Mouse (Mus musculus): ENCODE measurements around the gene Gtf2h1. TPM values are rescaled to one million over a fixed set of nuclear protein-coding genes. Genes with fewer than 3 reads are reported as not detected.

Gene Gtf2h1
- polyA plus RNA-seq, 2 experiments: 13.4 to 27.8 TPM

DNA sequence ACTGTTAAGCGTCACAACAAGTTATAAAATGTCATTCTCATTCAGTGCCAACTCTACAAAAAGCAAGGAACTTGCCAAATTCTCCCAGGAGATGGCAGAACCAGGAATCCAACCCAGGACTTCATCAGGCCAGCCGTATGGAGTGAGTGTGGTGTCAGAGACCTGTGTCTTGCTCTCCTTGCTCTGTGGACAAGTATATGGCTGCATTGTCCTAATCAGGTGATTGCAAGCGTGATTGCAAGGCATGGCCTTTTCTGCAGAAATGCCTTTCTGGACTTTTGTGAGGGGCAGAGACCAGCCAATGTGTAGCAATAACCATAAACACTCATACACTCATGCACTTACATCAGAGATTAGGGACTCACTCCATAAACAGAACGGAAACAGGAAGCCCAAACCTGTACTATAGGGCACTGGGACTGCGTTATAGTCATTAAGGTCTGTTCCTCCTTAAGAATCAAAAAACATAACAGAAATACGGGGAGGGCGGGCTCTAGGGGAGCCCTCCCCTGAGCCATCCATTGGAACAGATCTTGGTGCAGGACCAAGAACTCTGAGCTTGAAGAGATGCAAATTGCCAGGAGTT, 37.9 kb downstream of the Gtf2h1 start:
- 49% methylated on average over 7 of the region's 7 CpGs for WGBS (ENCODE audit: insufficient replicate concordance)
- Histone ChIP-seq H3K4me2 (ENCODE audit: low read depth) (no peak overlapping the region), H3K9ac (replicated peaks) (no peak overlapping the region), H3K9me3 (ENCODE audit: control insufficient read depth, low read length) (no peaks in the 10 kb centered on the region), H3K4me3 (ENCODE audit: insufficient read depth in 1 of 2, low read depth in 2 of 2, low read length in 2 of 2) (no peak overlapping the region), H3K27me3 (ENCODE audit: control insufficient read depth, insufficient read depth, low read length) (no peaks in the 10 kb centered on the region), H3K36me3 (replicated peaks; ENCODE audit: control insufficient read depth, insufficient read depth, low read depth) (no peaks in the 10 kb centered on the region), H3K27ac (no peak overlapping the region), H3K4me1 (replicated peaks; ENCODE audit: control insufficient read depth in 2 of 2, insufficient read depth in 2 of 2, low read length in 1 of 2) (peaks cover 16 to 48% of the 10 kb centered on the region in 2 experiments)
- TF ChIP-seq CTCF (IDR thresholded peaks at IDR 0.05; ENCODE audit: low read depth): no peak
- TF ChIP-seq EP300 (IDR thresholded peaks at IDR 0.05; ENCODE audit: low read depth): no peak
- DNase-seq (ENCODE audit: low read depth in 3 of 3, low spot score in 3 of 3) (no peak), ATAC-seq (ENCODE audit: insufficient read depth) (no peak)

DNA sequence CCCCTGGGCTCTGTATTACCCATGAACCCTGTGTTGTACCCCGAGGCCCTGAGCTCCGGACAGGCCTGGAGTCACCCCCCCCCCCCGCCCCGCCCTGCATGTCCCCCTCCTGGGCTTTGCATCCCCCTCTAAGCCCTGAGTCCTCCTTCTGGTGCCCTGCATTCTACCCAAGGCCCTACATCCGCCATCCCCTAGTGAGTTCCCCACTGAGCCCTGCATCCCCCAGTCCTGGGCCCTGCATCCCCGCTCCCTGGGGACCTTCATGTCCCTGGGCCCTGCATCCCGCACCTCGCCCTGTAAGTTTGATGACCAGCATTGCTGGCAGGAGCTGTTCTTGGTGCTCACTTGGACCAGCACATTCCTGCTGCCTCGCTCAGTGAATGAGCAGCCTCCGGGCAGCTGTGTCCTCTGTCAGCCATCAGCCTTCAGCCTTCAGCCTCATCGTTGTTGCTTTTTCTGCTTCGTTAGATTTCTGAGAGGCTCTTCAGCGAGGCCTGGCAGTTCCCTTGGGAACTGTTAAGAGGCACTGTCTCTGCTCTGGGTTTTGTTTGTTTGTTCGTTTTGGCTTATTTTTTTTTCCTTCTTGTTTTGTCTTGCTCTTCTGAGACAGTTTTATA, 39.2 kb downstream of the Gtf2h1 start:
- TF ChIP-seq CTCF (IDR thresholded peaks at IDR 0.05; ENCODE audit: low read depth): no peak
- WGBS (ENCODE audit: insufficient replicate concordance): 72% methylated on average over 13 of the region's 14 CpGs

DNA sequence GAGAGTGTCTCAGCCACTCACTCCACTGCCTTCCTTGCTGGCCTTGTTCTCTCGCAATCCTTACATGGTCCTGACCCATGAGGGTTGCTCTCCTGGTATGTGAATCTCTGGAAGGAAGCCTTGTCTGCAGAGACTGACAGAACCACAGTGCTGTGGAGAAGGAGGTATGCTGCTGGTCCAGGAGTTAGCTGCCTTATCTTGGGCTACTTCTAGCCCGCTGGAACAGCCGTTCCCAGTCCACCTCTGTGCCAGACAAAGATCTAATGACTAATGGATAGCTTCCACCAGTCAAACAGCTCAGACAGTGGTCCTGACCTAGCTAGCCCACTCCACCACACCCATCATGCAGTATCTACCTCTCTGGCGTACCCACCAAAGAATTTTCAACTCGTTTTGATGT, 40.5 kb downstream of the Gtf2h1 start:
- no peak for DNase-seq (ENCODE audit: low read depth in 3 of 3, low spot score in 3 of 3)
- H3K4me1 ChIP-seq (replicated peaks; ENCODE audit: control insufficient read depth in 2 of 2, insufficient read depth in 2 of 2, low read length in 1 of 2): peaks cover 15 to 55% of the 10 kb centered on the region in 2 experiments
- 57% methylated on average over 5 of the region's 5 CpGs for WGBS (ENCODE audit: insufficient replicate concordance)
- H3K27me3 ChIP-seq (ENCODE audit: control insufficient read depth, insufficient read depth, low read length): no peaks in the 10 kb centered on the region
- TF ChIP-seq EP300 (IDR thresholded peaks at IDR 0.05; ENCODE audit: low read depth): no peak
- no peak for ATAC-seq (ENCODE audit: insufficient read depth)
- H3K36me3 ChIP-seq (replicated peaks; ENCODE audit: control insufficient read depth, insufficient read depth, low read depth): no peaks in the 10 kb centered on the region
- H3K4me3 ChIP-seq (ENCODE audit: insufficient read depth in 1 of 2, low read depth in 2 of 2, low read length in 2 of 2): no peak overlapping the region
- no peaks in the 10 kb centered on the region for H3K9me3 ChIP-seq (ENCODE audit: control insufficient read depth, low read length)
- H3K4me2 ChIP-seq (ENCODE audit: low read depth): no peak overlapping the region
- no peak overlapping the region for H3K27ac ChIP-seq
- H3K9ac ChIP-seq (replicated peaks): no peak overlapping the region

More for the DNA sequence above, 39.2 kb downstream of the Gtf2h1 start:
- no peak for DNase-seq (ENCODE audit: low read depth in 3 of 3, low spot score in 3 of 3)
- H3K4me2 ChIP-seq (ENCODE audit: low read depth): no peak overlapping the region
- no peaks in the 10 kb centered on the region for H3K9me3 ChIP-seq (ENCODE audit: control insufficient read depth, low read length)
- no peaks in the 10 kb centered on the region for H3K27me3 ChIP-seq (ENCODE audit: control insufficient read depth, insufficient read depth, low read length)
- no peak overlapping the region for H3K4me3 ChIP-seq (ENCODE audit: insufficient read depth in 1 of 2, low read depth in 2 of 2, low read length in 2 of 2)
- H3K9ac ChIP-seq (replicated peaks): no peak overlapping the region
- no peak overlapping the region for H3K27ac ChIP-seq
- peaks cover 20 to 59% of the 10 kb centered on the region in 2 experiments for H3K4me1 ChIP-seq (replicated peaks; ENCODE audit: control insufficient read depth in 2 of 2, insufficient read depth in 2 of 2, low read length in 1 of 2)
- no peak for ATAC-seq (ENCODE audit: insufficient read depth)
- no peaks in the 10 kb centered on the region for H3K36me3 ChIP-seq (replicated peaks; ENCODE audit: control insufficient read depth, insufficient read depth, low read depth)

DNA sequence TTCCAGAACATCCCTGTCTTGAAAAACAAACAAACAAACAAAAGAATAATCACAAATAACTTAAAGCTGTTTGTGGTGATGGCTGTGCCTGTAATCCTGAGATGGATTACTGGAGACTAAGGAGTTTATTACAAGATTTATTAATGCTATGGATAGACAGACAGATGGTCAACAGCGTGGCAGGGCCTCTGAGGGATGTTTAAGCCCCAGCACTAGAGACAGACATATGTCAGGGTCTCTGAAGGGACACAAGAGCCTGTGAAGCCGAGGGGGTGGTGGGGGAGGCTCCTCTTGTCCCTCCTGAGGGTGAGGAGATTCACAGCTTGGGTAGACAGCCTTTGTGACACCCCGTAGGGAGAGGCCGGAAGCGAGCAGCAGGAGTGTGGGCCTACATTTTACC, 41.2 kb downstream of the Gtf2h1 start:
- H3K4me3 ChIP-seq (ENCODE audit: insufficient read depth in 1 of 2, low read depth in 2 of 2, low read length in 2 of 2): no peak overlapping the region
- H3K27me3 ChIP-seq (ENCODE audit: control insufficient read depth, insufficient read depth, low read length): no peaks in the 10 kb centered on the region
- no peak overlapping the region for H3K27ac ChIP-seq
- no peaks in the 10 kb centered on the region for H3K9me3 ChIP-seq (ENCODE audit: control insufficient read depth, low read length)
- TF ChIP-seq EP300 (IDR thresholded peaks at IDR 0.05; ENCODE audit: low read depth): no peak
- no peak for TF ChIP-seq CTCF (IDR thresholded peaks at IDR 0.05; ENCODE audit: low read depth)
- WGBS (ENCODE audit: insufficient replicate concordance): 78% methylated on average over 5 of the region's 5 CpGs
- no peaks in the 10 kb centered on the region for H3K36me3 ChIP-seq (replicated peaks; ENCODE audit: control insufficient read depth, insufficient read depth, low read depth)
- no peak for ATAC-seq (ENCODE audit: insufficient read depth)
- peaks cover 15 to 48% of the 10 kb centered on the region in 2 experiments for H3K4me1 ChIP-seq (replicated peaks; ENCODE audit: control insufficient read depth in 2 of 2, insufficient read depth in 2 of 2, low read length in 1 of 2)
- no peak for DNase-seq (ENCODE audit: low read depth in 3 of 3, low spot score in 3 of 3)
- H3K4me2 ChIP-seq (ENCODE audit: low read depth): no peak overlapping the region
- no peak overlapping the region for H3K9ac ChIP-seq (replicated peaks)

GRCm38 (mm10) chr7:46838104-46838671, 42.3 kb downstream of the Gtf2h1 start:
- ATAC-seq (ENCODE audit: insufficient read depth) (no peak), DNase-seq (ENCODE audit: low read depth in 3 of 3, low spot score in 3 of 3) (no peak)
- H3K9me3 ChIP-seq (ENCODE audit: control insufficient read depth, low read length): no peaks in the 10 kb centered on the region
- H3K27ac ChIP-seq: peak overlapping the region; percentile 33
- no peaks in the 10 kb centered on the region for H3K27me3 ChIP-seq (ENCODE audit: control insufficient read depth, insufficient read depth, low read length)
- peaks cover 15 to 40% of the 10 kb centered on the region in 2 experiments for H3K4me1 ChIP-seq (replicated peaks; ENCODE audit: control insufficient read depth in 2 of 2, insufficient read depth in 2 of 2, low read length in 1 of 2)
- no peaks in the 10 kb centered on the region for H3K36me3 ChIP-seq (replicated peaks; ENCODE audit: control insufficient read depth, insufficient read depth, low read depth)
- 10% methylated on average over 8 of the region's 9 CpGs for WGBS (ENCODE audit: insufficient replicate concordance)
- H3K4me3 ChIP-seq (ENCODE audit: insufficient read depth in 1 of 2, low read depth in 2 of 2, low read length in 2 of 2): no peak overlapping the region
- H3K9ac ChIP-seq (replicated peaks): no peak overlapping the region
- peak overlapping the region; percentile 34 for H3K4me2 ChIP-seq (ENCODE audit: low read depth)
- no peak for TF ChIP-seq CTCF (IDR thresholded peaks at IDR 0.05; ENCODE audit: low read depth)
- no peak for TF ChIP-seq EP300 (IDR thresholded peaks at IDR 0.05; ENCODE audit: low read depth)
